Mouse (Mus musculus): Measurements from ENCODE around the gene Lmo7. TPM values are rescaled to one million over a fixed set of nuclear protein-coding genes. Genes with fewer than 3 reads are reported as not detected.

Lmo7 gene
- polyA plus RNA-seq, 1 experiment from 2014 or later = 4.4 TPM

GRCm38 (mm10) chr14:101869661-101870060, 139.9 kb downstream of the Lmo7 start:
- Histone ChIP-seq H3K27ac (ENCODE audit: low read depth, low read length) (no peak overlapping the region), H3K36me3 (ENCODE audit: control insufficient read depth, insufficient read depth, low read length) (no peaks in the 10 kb centered on the region), H3K4me1 (ENCODE audit: control insufficient read depth, insufficient read depth, low read length) (no peaks in the 10 kb centered on the region), H3K9me3 (replicated peaks; ENCODE audit: control insufficient read depth, low read length) (no peaks in the 10 kb centered on the region), H3K4me2 (ENCODE audit: low read length) (no peak overlapping the region), H3K9ac (ENCODE audit: low read length) (no peak overlapping the region), H3K4me3 (ENCODE audit: low read depth, low read length) (no peak overlapping the region), H3K27me3 (replicated peaks; ENCODE audit: control insufficient read depth, insufficient read depth, low read length) (no peaks in the 10 kb centered on the region)
- 87% methylated on average over 4 of the region's 4 CpGs for WGBS
- no peak for DNase-seq (ENCODE audit: low spot score)
- no peak for ATAC-seq

DNA sequence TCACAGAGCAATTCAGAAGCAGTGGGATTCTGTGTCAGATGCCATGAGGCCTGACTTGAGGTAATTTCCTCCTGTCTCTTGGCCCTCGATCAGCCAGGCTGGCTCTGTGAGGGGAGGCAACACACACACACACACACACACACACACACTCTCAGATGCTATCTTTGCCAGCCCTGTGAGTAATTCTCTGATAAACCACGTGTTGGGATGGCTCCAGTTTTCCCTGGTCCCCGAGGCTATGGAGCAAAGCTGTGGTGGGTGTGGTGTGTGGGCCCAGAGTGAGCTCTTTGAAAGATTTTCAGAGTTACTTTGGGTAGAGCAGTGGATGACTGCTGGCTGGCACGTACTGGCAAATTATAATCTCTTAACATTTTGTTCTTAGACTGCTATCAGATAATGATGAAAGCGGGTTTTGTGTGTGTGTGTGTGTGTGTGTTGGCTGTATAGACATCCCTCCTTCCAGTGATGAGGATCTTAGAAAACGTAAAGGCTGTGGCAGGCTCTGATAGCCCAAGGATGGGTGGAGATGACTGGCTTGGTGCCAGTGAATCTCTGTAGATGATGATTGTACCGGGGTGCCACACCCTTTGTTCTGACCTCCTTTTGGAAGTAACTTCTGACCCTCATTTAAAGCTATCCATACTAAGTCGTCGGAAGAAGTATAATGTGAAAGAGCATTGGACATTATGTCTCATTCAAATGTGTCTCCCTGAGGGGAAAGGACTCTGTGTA, 140.6 kb downstream of the Lmo7 start:
- no peak overlapping the region for H3K9ac ChIP-seq (ENCODE audit: low read length)
- WGBS = 79% methylated on average over 9 of the region's 9 CpGs
- H3K4me3 ChIP-seq (ENCODE audit: low read depth, low read length) = no peak overlapping the region
- H3K27me3 ChIP-seq (replicated peaks; ENCODE audit: control insufficient read depth, insufficient read depth, low read length) = no peaks in the 10 kb centered on the region
- H3K36me3 ChIP-seq (ENCODE audit: control insufficient read depth, insufficient read depth, low read length) = no peaks in the 10 kb centered on the region
- no peak overlapping the region for H3K4me2 ChIP-seq (ENCODE audit: low read length)
- DNase-seq (ENCODE audit: low spot score) (peak; percentile 7), ATAC-seq (no peak)
- H3K27ac ChIP-seq (ENCODE audit: low read depth, low read length) = no peak overlapping the region
- no peaks in the 10 kb centered on the region for H3K4me1 ChIP-seq (ENCODE audit: control insufficient read depth, insufficient read depth, low read length)
- no peaks in the 10 kb centered on the region for H3K9me3 ChIP-seq (replicated peaks; ENCODE audit: control insufficient read depth, low read length)

DNA sequence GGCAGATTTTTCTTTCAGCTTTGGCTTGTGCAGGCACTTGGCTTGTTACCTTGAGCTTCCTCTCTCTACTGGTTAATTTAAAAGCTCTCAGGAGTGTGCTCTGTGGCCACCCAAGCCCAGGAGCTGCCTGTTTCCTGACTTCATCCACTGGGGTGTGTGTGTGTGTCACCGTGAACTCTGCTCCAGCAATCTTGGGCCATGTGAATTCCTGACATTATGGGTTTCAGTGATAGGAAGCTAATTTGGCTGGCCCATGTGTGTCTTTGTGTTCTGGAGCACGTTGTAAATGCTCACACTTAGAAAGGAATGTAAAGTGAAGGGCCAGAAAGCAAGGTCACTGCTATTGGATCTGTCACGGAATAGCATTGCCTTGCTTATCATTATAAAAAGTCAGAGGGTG, 143.1 kb downstream of the Lmo7 start:
- H3K9ac ChIP-seq (ENCODE audit: low read length) = no peak overlapping the region
- no peak overlapping the region for H3K4me2 ChIP-seq (ENCODE audit: low read length)
- H3K36me3 ChIP-seq (ENCODE audit: control insufficient read depth, insufficient read depth, low read length) = no peaks in the 10 kb centered on the region
- H3K9me3 ChIP-seq (replicated peaks; ENCODE audit: control insufficient read depth, low read length) = no peaks in the 10 kb centered on the region
- no peak overlapping the region for H3K27ac ChIP-seq (ENCODE audit: low read depth, low read length)
- H3K4me3 ChIP-seq (ENCODE audit: low read depth, low read length) = no peak overlapping the region
- no peak for ATAC-seq
- H3K27me3 ChIP-seq (replicated peaks; ENCODE audit: control insufficient read depth, insufficient read depth, low read length) = no peaks in the 10 kb centered on the region
- WGBS = 79% methylated on average over 3 of the region's 3 CpGs
- DNase-seq (ENCODE audit: low spot score) = no peak
- H3K4me1 ChIP-seq (ENCODE audit: control insufficient read depth, insufficient read depth, low read length) = no peaks in the 10 kb centered on the region

- no peak overlapping the region for H3K9ac ChIP-seq (ENCODE audit: low read length)
- no peak overlapping the region for H3K4me3 ChIP-seq (ENCODE audit: low read depth, low read length)
- 86% methylated on average over 8 of the region's 8 CpGs for WGBS
- H3K4me2 ChIP-seq (ENCODE audit: low read length) = no peak overlapping the region
- H3K9me3 ChIP-seq (replicated peaks; ENCODE audit: control insufficient read depth, low read length) = no peaks in the 10 kb centered on the region
- ATAC-seq = no peak
- no peak overlapping the region for H3K27ac ChIP-seq (ENCODE audit: low read depth, low read length)
- no peaks in the 10 kb centered on the region for H3K36me3 ChIP-seq (ENCODE audit: control insufficient read depth, insufficient read depth, low read length)
- H3K4me1 ChIP-seq (ENCODE audit: control insufficient read depth, insufficient read depth, low read length) = no peaks in the 10 kb centered on the region
- no peak for DNase-seq (ENCODE audit: low spot score)
- H3K27me3 ChIP-seq (replicated peaks; ENCODE audit: control insufficient read depth, insufficient read depth, low read length) = no peaks in the 10 kb centered on the region
Measured at GRCm38 (mm10) chr14:101878346-101879049, 148.7 kb downstream of the Lmo7 start.

DNA sequence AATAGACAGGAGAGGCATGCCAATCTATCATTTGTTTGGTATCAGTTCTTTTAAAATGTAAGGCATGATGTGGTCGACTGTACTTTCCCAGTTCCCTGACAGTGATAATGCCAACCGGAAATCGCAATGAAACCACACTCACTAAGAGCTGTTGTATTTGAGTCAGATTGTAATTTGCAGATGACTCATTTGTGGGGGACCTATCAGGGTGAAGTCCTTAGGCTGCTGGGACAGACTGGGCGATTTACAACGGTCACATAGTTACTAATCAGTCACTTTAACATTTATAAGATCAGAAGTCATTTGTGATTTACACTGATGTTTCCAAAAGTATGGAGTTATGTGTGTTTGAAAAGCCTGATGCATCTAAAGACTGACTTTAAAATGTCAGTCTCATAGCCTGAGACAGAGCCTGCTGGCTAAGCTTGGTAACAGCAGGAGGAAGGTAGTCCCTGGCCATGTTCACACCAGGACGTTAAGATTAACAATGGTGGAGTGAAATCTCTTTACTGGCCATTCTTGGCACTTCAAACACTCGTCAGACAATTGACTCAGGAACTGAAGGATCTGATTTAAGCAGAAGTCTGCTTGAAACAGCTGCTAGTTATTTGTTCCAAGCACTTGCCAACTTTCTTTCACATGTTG, 149.4 kb downstream of the Lmo7 start:
- 45% methylated on average over 7 of the region's 7 CpGs for WGBS
- Histone ChIP-seq H3K4me3 (ENCODE audit: low read depth, low read length) (no peak overlapping the region), H3K27me3 (replicated peaks; ENCODE audit: control insufficient read depth, insufficient read depth, low read length) (no peaks in the 10 kb centered on the region), H3K9me3 (replicated peaks; ENCODE audit: control insufficient read depth, low read length) (no peaks in the 10 kb centered on the region), H3K9ac (ENCODE audit: low read length) (no peak overlapping the region), H3K4me2 (ENCODE audit: low read length) (no peak overlapping the region), H3K36me3 (ENCODE audit: control insufficient read depth, insufficient read depth, low read length) (no peaks in the 10 kb centered on the region), H3K27ac (ENCODE audit: low read depth, low read length) (no peak overlapping the region), H3K4me1 (ENCODE audit: control insufficient read depth, insufficient read depth, low read length) (no peaks in the 10 kb centered on the region)
- ATAC-seq (no peak), DNase-seq (ENCODE audit: low spot score) (peak; percentile 5)

DNA sequence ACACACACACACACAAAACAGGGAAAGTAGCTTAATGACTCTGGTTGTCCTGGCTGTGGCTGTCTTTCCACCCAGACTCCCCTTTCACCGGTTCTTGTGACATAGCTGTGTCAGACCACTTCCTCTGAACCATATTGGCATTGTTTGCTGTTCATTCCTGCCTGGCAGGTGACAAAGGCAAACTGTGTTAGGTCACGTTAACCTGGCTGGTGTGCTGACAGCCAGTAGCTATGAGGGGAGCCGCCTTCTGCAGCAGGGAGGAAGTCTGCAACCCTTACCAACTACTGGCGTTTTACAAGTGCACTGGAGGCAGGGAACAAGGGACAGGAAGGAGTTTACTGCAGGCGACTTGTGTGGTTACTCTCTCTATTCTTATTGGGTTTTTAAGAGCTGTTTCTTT, 153.2 kb downstream of the Lmo7 start:
- Histone ChIP-seq H3K4me2 (ENCODE audit: low read length) (no peak overlapping the region), H3K4me3 (ENCODE audit: low read depth, low read length) (no peak overlapping the region), H3K4me1 (ENCODE audit: control insufficient read depth, insufficient read depth, low read length) (no peaks in the 10 kb centered on the region), H3K27me3 (replicated peaks; ENCODE audit: control insufficient read depth, insufficient read depth, low read length) (no peaks in the 10 kb centered on the region), H3K9me3 (replicated peaks; ENCODE audit: control insufficient read depth, low read length) (no peaks in the 10 kb centered on the region), H3K27ac (ENCODE audit: low read depth, low read length) (no peak overlapping the region), H3K9ac (ENCODE audit: low read length) (no peak overlapping the region), H3K36me3 (ENCODE audit: control insufficient read depth, insufficient read depth, low read length) (no peaks in the 10 kb centered on the region)
- no peak for ATAC-seq
- 49% methylated on average over 5 of the region's 5 CpGs for WGBS
- DNase-seq (ENCODE audit: low spot score) = no peak

DNA sequence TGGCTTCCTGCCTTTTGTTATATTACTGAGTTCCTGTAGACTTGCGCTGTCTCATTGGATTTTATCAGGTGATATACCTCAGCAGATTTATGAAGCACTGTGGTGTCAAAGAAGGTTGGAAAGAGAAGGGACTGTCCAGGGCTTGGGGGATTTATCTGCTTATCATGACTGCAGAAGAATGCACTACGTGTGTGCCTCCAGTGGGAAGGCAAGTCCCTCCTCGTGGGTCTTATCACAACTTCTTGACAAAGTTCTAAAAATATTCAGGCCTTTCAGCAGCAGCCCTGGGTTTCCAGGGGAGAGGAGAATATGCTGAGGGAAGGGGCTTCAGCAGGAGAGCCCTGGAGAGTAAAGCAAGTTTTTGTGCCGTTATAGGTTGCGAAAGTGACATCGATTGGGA, 154.0 kb downstream of the Lmo7 start:
- no peak for ATAC-seq
- H3K36me3 ChIP-seq (ENCODE audit: control insufficient read depth, insufficient read depth, low read length) = no peaks in the 10 kb centered on the region
- H3K27ac ChIP-seq (ENCODE audit: low read depth, low read length) = no peak overlapping the region
- no peak overlapping the region for H3K4me2 ChIP-seq (ENCODE audit: low read length)
- no peak overlapping the region for H3K9ac ChIP-seq (ENCODE audit: low read length)
- DNase-seq (ENCODE audit: low spot score) = no peak
- no peak overlapping the region for H3K4me3 ChIP-seq (ENCODE audit: low read depth, low read length)
- 95% methylated on average over 6 of the region's 6 CpGs for WGBS
- no peaks in the 10 kb centered on the region for H3K9me3 ChIP-seq (replicated peaks; ENCODE audit: control insufficient read depth, low read length)
- H3K4me1 ChIP-seq (ENCODE audit: control insufficient read depth, insufficient read depth, low read length) = no peaks in the 10 kb centered on the region
- no peaks in the 10 kb centered on the region for H3K27me3 ChIP-seq (replicated peaks; ENCODE audit: control insufficient read depth, insufficient read depth, low read length)

- no peak for ATAC-seq
- Histone ChIP-seq H3K4me3 (ENCODE audit: low read depth, low read length) (no peak overlapping the region), H3K4me2 (ENCODE audit: low read length) (no peak overlapping the region), H3K27ac (ENCODE audit: low read depth, low read length) (no peak overlapping the region), H3K36me3 (ENCODE audit: control insufficient read depth, insufficient read depth, low read length) (no peaks in the 10 kb centered on the region), H3K27me3 (replicated peaks; ENCODE audit: control insufficient read depth, insufficient read depth, low read length) (no peaks in the 10 kb centered on the region), H3K9ac (ENCODE audit: low read length) (no peak overlapping the region), H3K4me1 (ENCODE audit: control insufficient read depth, insufficient read depth, low read length) (no peaks in the 10 kb centered on the region), H3K9me3 (replicated peaks; ENCODE audit: control insufficient read depth, low read length) (no peaks in the 10 kb centered on the region)
- 95% methylated on average over 10 of the region's 10 CpGs for WGBS
- DNase-seq (ENCODE audit: low spot score) = no peak
Measured at GRCm38 (mm10) chr14:101886320-101886719, 156.6 kb downstream of the Lmo7 start.

DNA sequence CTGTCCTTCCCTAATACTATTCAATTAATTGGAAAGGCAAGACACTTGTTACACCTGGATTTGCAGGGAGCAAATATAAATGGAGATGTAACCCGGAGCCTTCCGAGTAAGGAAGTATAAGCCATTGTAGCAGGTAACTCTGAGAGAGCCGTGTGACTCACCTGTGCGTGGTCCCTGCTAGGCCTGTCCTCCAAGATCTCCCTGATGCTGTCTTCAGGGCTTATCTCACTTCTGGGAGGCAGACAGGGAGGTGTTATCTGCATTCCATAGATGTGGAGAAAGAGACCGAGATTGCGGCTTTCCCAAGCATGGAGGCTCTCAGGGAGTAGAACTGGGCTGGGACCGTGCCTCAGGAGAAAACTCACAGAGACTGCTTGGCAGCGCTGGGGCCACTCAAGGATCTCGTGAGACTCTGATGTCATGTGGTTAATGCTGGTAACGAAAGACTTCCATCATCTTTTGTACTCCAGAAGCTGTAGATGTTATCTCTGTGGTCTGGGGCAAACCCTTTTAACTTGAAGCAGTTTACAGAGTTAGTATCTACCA, 162.2 kb downstream of the Lmo7 start:
- Histone ChIP-seq H3K4me1 (ENCODE audit: control insufficient read depth, insufficient read depth, low read length) (no peaks in the 10 kb centered on the region), H3K27ac (ENCODE audit: low read depth, low read length) (no peak overlapping the region), H3K27me3 (replicated peaks; ENCODE audit: control insufficient read depth, insufficient read depth, low read length) (no peaks in the 10 kb centered on the region), H3K9ac (ENCODE audit: low read length) (no peak overlapping the region), H3K4me3 (ENCODE audit: low read depth, low read length) (no peak overlapping the region), H3K36me3 (ENCODE audit: control insufficient read depth, insufficient read depth, low read length) (no peaks in the 10 kb centered on the region), H3K9me3 (replicated peaks; ENCODE audit: control insufficient read depth, low read length) (no peaks in the 10 kb centered on the region), H3K4me2 (ENCODE audit: low read length) (no peak overlapping the region)
- DNase-seq (ENCODE audit: low spot score) (no peak), ATAC-seq (no peak)
- WGBS = 89% methylated on average over 10 of the region's 10 CpGs

Measured in forebrain, embryonic 14.5 days (tissue).